Mouse (Mus musculus): ENCODE measurements around the gene Gm10142.

- TF ChIP-seq CTCF (IDR thresholded peaks at IDR 0.05; ENCODE audit: low read depth, low read length) = no peak
- TF ChIP-seq EP300 (IDR thresholded peaks at IDR 0.05; ENCODE audit: insufficient read depth, low read depth, low read length) = no peak
Observed at GRCm38 (mm10) chr10:77673765-77674164, 41.8 kb upstream of the Gm10142 start.

Data from ES-Bruce4 (cell line).